Mouse (Mus musculus) heart, adult 2 months (tissue): ENCODE results near the gene Dact3.
A peak's percentile ranks its signal among the peaks of the same experiment; 100 is the strongest.

Experiments
- CTCF ChIP-seq: fragments of 200-600 bp; IDR thresholded peaks from 2 replicates; pipeline ENCODE4 v1.8.1; 2022; ENCODE audit warnings: antibody characterized with exemption, mild to moderate bottlenecking, moderate library complexity
- POLR2A ChIP-seq: fragments of 200-500 bp; IDR thresholded peaks from 2 replicates; pipeline ENCODE4 v1.6.1; 2011; ENCODE audit warnings: mild to moderate bottlenecking, low read depth, low read length, control low read depth; ENCODE audit not compliant: insufficient read depth

DNA sequence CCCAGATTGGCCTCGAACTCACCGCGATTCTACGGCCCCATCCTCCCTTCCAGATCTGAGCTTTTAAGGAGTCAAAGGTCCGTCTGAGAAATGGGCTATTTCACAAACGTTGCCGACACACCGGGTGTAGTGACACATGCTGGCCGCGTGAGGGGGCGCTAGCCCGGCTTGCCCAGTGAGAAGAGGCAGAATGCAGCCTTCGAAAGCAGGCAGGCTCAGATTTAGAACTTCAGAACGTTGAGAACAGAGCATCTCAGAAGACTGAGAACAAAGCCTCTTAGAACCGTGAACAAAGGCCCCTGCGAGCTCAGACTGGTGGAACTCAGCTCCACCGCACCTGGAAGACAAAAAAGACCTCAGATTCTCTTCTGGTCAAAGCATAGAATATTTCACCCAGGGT lies 927 bp upstream of the Dact3 start:
- TF ChIP-seq POLR2A (no peak), CTCF (peak; percentile 99)
